Mouse (Mus musculus) stomach, embryonic 14.5 days (tissue): ENCODE data around the gene Sumo2. TPM values are rescaled to one million over a fixed set of nuclear protein-coding genes. Genes with fewer than 3 reads are reported as not detected.
"Not testable (repeated sequence)": the region's sequence is repeated elsewhere in the genome, so short reads cannot be mapped to it uniquely, and the experiment has no call there.

Source experiments
- ATAC-seq: fragments of 200-750 bp; cut with Nextera tagmentation; 2 replicates; pipeline ENCODE4 v1.8.0; 2017; ENCODE audit warnings: low read depth, moderate TSS enrichment; ENCODE audit not compliant: insufficient number of reproducible peaks, insufficient read depth, low FRiP score
- H3K27ac ChIP-seq: fragments of 300-500 bp; sonication (generic); 2 replicates; pipeline ENCODE4 v1.5.1; 2014; ENCODE audit warnings: mild to moderate bottlenecking, low read length, moderate library complexity, mixed read lengths
- H3K27me3 ChIP-seq: fragments of 300-500 bp; sonication (generic); 2 replicates; pipeline ENCODE4 v1.6.1; 2014; ENCODE audit warnings: low read length, control low read depth, mixed read lengths; ENCODE audit not compliant: control insufficient read depth, insufficient read depth
- H3K36me3 ChIP-seq: fragments of 300-500 bp; sonication (generic); 2 replicates; pipeline ENCODE4 v1.6.1; 2014; ENCODE audit warnings: mild to moderate bottlenecking, control low read depth, low read length, moderate library complexity, mixed read lengths; ENCODE audit not compliant: control insufficient read depth, insufficient read depth
- H3K4me1 ChIP-seq: fragments of 300-500 bp; sonication (generic); 2 replicates; pipeline ENCODE4 v1.6.1; 2014; ENCODE audit warnings: low read length, control low read depth, mixed read lengths; ENCODE audit not compliant: control insufficient read depth, insufficient read depth
- H3K4me2 ChIP-seq: fragments of 300-500 bp; sonication (generic); replicated peaks from 2 replicates; pipeline ENCODE4 v1.6.1; 2014; ENCODE audit warnings: low read depth, low read length, control low read depth
- H3K4me3 ChIP-seq: fragments of 300-500 bp; sonication (generic); 2 replicates; pipeline ENCODE4 v1.5.1; 2014; ENCODE audit warnings: low read depth, low read length, control low read depth
- H3K9ac ChIP-seq: fragments of 300-500 bp; sonication (generic); replicated peaks from 2 replicates; pipeline ENCODE4 v1.6.1; 2014; ENCODE audit warnings: low read depth, mild to moderate bottlenecking, control low read depth, low read length, moderate library complexity, mixed read lengths
- H3K9me3 ChIP-seq: fragments of 300-500 bp; sonication (generic); 2 replicates; pipeline ENCODE4 v1.6.1; 2016; ENCODE audit warnings: low read depth, low read length, control low read depth; ENCODE audit not compliant: control insufficient read depth
- WGBS: fragments of 180-500 bp; shearing (Covaris S2); extraction: QIAGEN DNeasy Blood & Tissue Kit; methylation state at CpG from one replicate; pipeline ENCODE4 v1.1.7; 2014; 5-methylcytosine and 5-hydroxymethylcytosine counted together
- polyA plus RNA-seq: library from polyadenylated mRNA; unstranded; fragments of >200 nt; fragmentation: Nextera tagmentation; extraction: Ambion mirVana; gene quantifications from 2 replicates; pipeline ENCODE4 v1.2.1, GENCODE M21; 2014

Sumo2 gene
- polyA plus RNA-seq, 1 experiment from 2014 or later: 984 TPM

DNA sequence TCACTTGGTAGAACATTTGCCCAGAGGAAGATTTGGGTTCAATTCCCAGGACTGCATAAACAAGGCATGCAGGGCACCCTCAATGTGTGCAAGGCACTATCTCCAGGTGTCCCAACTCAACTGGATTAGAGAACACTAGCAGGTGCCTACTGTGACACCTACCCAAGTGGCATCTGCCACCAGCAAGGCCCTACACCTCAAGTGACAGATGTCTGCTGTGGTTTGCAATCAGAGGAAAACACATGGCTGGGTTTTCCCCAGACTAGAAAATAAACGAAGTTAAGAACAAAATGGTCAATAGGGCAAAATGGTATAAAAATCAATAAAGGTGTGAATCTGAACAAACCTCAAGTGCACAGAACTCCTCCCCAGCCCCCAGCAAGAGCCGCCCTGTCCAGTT is 28.0 kb downstream of the Sumo2 start:
- H3K4me1 ChIP-seq: peaks cover 46% of the 10 kb centered on the region
- no peaks in the 10 kb centered on the region for H3K9me3 ChIP-seq
- ATAC-seq: no peak
- no peak overlapping the region for H3K4me3 ChIP-seq
- no peak overlapping the region for H3K9ac ChIP-seq
- H3K4me2 ChIP-seq: no peak overlapping the region
- no peaks in the 10 kb centered on the region for H3K36me3 ChIP-seq
- H3K27ac ChIP-seq: no peak overlapping the region
- H3K27me3 ChIP-seq: no peaks in the 10 kb centered on the region
- WGBS: 72% methylated on average over 2 of the region's 2 CpGs

DNA sequence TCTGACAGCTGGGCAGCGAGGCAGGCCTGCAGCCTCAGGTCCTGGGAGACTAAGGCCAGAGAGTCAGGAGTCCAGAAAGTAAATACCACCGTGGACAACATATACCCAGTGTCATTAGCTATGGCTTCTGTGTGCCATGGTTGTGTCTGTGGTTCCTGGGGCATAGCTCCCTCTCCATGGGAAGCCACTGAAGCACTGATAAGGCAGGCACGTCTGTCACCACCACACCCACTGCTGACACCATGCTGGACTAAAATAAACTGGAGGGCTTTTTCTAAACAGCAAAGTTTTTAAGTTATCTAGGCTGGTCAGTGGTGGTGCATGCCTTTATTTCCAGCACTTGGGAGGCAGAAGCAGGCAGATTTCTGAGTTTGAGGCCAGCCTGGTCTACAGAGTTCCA is 29.5 kb downstream of the Sumo2 start:
- Histone ChIP-seq H3K4me2 (no peak overlapping the region), H3K9me3 (no peaks in the 10 kb centered on the region), H3K27ac (no peak overlapping the region), H3K27me3 (no peaks in the 10 kb centered on the region), H3K4me1 (peaks cover 34% of the 10 kb centered on the region), H3K36me3 (peaks cover 11% of the 10 kb centered on the region), H3K9ac (no peak overlapping the region), H3K4me3 (no peak overlapping the region)
- 68% methylated on average over 3 of the region's 3 CpGs for WGBS
- no peak for ATAC-seq

DNA sequence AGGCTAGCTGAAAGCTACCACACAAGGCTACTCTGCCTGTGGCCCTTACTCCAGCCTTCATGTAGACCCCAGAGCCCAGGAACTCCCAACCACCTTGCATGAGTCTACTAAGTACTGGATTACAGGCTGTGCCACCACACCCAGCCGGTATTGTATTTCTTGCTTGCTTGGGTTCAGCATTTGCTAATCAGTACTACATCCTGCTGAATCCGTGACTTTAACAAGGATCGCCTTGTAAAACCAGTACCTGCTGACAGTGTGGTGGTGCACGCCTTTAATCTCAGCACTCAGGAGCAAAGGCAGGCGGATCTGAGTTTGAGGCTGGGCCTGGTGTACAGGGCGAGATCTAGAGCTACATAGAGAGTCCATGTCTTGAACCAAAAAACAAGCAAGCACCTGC is 33.4 kb downstream of the Sumo2 start:
- WGBS: 93% methylated on average over 6 of the region's 6 CpGs
- Histone ChIP-seq H3K4me2 (no peak overlapping the region), H3K9ac (no peak overlapping the region), H3K9me3 (no peaks in the 10 kb centered on the region), H3K4me1 (peaks cover 1% of the 10 kb centered on the region; the same call in 1 of the 2 replicates), H3K36me3 (peaks cover 44% of the 10 kb centered on the region), H3K4me3 (no peak overlapping the region), H3K27ac (no peak overlapping the region), H3K27me3 (no peaks in the 10 kb centered on the region)
- no peak for ATAC-seq

DNA sequence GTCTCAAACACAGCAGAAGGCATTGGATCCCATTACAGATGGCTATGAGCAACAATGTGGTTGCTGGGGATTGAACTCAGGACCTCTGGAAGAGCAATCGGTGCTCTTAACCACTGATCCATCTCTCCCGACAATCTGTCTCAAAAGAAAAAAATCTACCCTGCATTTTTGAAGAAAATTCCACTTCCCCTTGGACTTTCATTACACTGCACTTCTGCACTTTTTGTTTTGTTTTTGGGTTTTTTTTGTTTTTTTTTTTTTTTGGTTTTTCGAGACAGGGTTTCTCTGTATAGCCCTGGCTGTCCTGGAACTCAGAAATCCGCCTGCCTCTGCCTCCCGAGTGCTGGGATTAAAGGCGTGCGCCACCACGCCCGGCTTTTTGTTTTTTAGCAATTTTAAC is 39.5 kb downstream of the Sumo2 start:
- not testable (repeated sequence) for H3K4me3 ChIP-seq, H3K9me3 ChIP-seq, H3K4me1 ChIP-seq, H3K27me3 ChIP-seq, ATAC-seq, H3K9ac ChIP-seq, H3K27ac ChIP-seq, H3K4me2 ChIP-seq
- 83% methylated on average over 9 of the region's 9 CpGs for WGBS
- peaks cover 37% of the 10 kb centered on the region for H3K36me3 ChIP-seq

DNA sequence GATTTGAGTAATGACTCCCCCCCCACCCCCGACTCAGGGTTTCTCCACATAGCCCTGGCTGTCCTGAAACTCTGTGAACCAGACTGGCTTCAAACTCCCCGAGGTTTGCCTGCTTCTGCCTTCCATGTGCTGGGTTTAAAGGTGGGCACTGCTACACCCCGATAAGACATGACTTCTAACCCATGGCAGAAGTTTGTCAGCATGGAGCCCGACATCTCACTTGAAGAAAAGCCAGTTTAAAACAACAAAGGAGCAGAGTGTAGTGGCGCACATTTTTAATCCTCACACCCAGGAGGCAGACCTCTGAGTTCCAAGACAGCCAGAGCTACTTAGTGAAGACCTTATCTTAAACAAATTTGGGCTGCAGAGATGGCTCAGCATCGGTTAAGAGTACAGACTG is 43.7 kb downstream of the Sumo2 start:
- peak overlapping the region; percentile 66 for H3K4me2 ChIP-seq

DNA sequence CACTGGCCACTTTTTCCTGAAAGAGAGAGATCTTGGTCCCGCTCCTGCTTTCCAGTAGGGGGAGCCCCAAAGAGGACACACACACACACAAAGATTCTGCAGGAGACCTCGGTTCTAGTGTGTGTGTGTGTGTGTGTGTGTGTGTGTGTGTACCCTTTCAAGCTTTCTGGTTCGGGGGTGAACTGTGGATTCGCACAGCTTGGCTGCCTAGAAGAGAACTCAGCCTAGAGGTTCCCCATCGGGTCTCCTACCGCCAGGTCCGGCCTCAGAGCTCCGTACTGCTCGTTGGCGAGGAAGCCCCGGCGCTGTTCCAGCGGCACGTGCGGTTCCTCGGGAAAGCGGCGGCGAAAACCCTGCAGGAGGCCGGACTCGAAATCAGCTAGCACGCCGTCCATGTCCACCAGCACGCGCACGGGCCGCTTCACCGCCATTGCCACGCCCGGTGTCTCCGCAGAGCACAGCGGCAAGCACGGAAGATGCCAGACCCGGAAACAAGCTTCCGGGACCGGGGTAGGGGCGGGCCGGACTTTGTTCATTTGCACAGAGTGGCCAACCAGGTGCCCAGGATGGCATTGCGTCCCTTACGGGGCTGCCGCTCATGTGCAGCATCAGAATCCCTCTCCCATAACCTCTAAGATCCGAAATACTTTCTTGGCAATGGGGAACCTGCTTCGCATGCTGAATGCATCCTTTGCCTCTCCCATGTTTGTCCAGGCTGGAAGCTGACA is 44.6 kb downstream of the Sumo2 start, which contains the start of gene Nt5c:
Gene Nt5c, minus strand, starts transcription at position 507 of the 728 bp plus-strand sequence.
- Histone ChIP-seq H3K27me3 (no peaks in the 10 kb centered on the region), H3K4me3 (peak within 1 kb of the TSS; percentile 55), H3K9me3 (no peaks in the 10 kb centered on the region), H3K9ac (peak within 1 kb of the TSS; percentile 40), H3K27ac (peak within 1 kb of the TSS; percentile 82), H3K4me1 (peaks cover 15% of the 10 kb centered on the region), H3K36me3 (peaks cover 8% of the 10 kb centered on the region; the same call in 1 of the 2 replicates), H3K4me2 (peak within 1 kb of the TSS; percentile 66)
- ATAC-seq: peak; percentile 90
- WGBS: under 1% methylated on average over 43 of the region's 43 CpGs

More for the DNA sequence above, 43.7 kb downstream of the Sumo2 start:
- peaks cover 15% of the 10 kb centered on the region for H3K4me1 ChIP-seq
- no peak overlapping the region; the same call in 1 of the 2 replicates for H3K9ac ChIP-seq
- ATAC-seq: no peak
- 33% methylated on average over 6 of the region's 6 CpGs for WGBS
- peak overlapping the region; percentile 55 for H3K4me3 ChIP-seq
- H3K27ac ChIP-seq: no peak overlapping the region; the same call in 1 of the 2 replicates
- no peaks in the 10 kb centered on the region for H3K9me3 ChIP-seq
- H3K27me3 ChIP-seq: no peaks in the 10 kb centered on the region
- H3K36me3 ChIP-seq: peaks cover 10% of the 10 kb centered on the region

DNA sequence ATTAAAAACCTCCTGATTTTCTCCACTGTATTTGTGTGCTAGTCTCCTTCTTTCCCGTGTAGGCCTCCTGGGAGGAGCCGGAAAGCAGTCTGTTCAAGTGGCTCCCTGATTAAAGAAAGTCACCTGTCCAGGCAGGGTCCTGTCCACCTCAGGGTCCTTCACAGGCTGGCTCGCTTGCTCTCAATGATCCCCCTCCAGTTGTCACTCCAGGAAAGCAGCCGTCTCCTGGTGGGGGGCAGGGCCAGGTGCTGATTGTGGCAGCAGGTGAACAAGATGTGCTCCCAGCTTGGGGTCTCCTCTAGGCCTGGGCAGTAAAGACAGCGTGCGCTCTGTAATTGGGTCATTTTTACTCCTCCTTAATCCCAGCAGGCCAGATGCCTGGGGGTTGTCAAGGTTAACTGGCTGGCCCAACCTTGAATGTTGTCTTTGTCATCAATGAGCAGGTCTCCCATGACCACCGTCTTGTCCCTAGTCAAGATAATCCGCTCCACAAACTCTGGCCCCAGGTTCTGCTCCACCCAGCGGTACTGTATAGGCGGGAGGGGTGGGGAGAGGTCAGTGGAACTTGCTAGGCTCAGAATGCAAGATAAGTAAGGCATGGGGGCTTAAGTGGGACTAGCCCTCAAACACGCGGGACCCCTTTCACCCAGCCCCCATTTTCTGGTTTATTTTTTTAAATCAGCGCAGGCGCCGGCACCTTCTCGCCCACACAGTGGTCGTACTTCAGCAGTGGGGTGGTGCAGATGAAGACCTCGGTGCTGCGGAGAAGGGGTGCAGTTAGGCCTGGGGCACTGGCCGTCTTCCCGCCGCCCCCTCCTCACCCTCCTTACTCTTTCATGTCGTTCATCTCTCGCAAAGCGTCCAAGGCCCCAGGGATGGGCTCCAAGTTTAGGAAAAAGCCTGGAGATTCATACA is 45.4 kb downstream of the Sumo2 start:
- Histone ChIP-seq H3K4me2 (peak overlapping the region; percentile 66), H3K27ac (peak overlapping the region; percentile 82), H3K9ac (peak overlapping the region; percentile 40), H3K4me3 (peak overlapping the region; percentile 55), H3K36me3 (peaks cover 8% of the 10 kb centered on the region; the same call in 1 of the 2 replicates), H3K27me3 (no peaks in the 10 kb centered on the region), H3K9me3 (no peaks in the 10 kb centered on the region), H3K4me1 (peaks cover 15% of the 10 kb centered on the region)
- peak; percentile 24; the same call in 1 of the 2 replicates for ATAC-seq
- WGBS: 23% methylated on average over 25 of the region's 25 CpGs

DNA sequence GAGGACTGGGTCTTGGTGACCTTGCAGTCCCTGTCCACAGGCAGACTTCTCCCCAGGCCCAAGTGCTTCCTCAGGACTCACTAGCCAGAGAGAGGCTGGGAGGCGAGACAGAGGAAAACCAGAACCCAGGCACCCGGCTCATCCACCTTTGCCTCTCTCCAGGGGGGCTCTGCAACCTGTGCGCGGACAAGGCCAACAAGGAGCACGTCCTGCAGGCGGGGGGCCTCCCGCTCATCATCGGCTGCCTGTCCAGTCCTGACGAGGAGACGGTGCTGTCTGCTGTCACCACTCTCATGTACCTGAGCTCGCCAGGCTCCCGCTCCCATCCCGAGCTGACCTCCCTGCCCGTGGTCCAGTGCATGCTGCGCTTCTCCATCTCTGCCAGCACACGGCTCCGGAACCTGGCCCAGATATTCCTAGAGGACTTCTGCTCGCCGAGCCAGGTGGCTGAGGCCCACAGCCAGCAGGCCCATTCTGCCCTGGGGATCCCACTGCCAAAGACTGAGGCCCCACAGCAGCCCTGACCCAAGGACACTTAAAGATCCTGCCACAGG is 47.4 kb downstream of the Sumo2 start:
- no peaks in the 10 kb centered on the region for H3K9me3 ChIP-seq
- H3K36me3 ChIP-seq: peaks cover 8% of the 10 kb centered on the region; the same call in 1 of the 2 replicates
- H3K27ac ChIP-seq: no peak overlapping the region
- no peak overlapping the region for H3K4me3 ChIP-seq
- WGBS: 88% methylated on average over 19 of the region's 19 CpGs
- H3K27me3 ChIP-seq: no peaks in the 10 kb centered on the region
- no peak overlapping the region for H3K4me2 ChIP-seq
- peaks cover 15% of the 10 kb centered on the region for H3K4me1 ChIP-seq
- no peak overlapping the region for H3K9ac ChIP-seq
- no peak for ATAC-seq
